In the genomic region with DNA sequence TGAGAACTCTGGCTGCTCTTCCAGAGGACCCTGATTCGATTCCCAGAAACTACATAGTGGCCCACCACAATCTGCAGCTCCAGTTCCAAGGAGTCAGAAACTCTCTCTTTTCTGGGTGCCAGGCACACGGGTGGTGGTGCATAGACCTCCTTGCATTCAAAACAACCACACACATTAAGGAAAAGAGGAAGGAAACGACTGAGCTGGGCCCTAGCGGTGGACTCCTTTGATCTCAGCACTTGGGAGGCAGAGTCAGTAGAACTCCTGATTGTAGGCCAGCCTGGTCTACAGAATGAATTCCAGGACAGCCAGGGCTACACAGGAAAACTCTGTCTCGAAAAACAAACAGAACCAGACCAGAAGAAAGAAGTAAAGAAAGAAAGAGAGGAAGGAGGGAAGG, we compare ENCODE assay signal across 30 mouse cellular contexts. TPM values are rescaled to one million over a fixed set of nuclear protein-coding genes. Genes with fewer than 3 reads are reported as not detected.
DNase-seq lines count a peak whose midpoint lies in the region; ATAC-seq and TF ChIP-seq lines count a peak whose summit lies in the region.
"Had no signal": no experiment of that assay in that cellular context is flagged by ENCODE, and none has a peak within 500 bp of the region (broad histone marks: within the 10 kb centered on the region; RNA-seq: fewer than 3 reads in every experiment).

No protein-coding gene starts in this region.

- WGBS in heart, embryonic 13.5 days, result 63% methylated on average over 5 of the region's 5 CpGs
- WGBS in liver, postnatal 0 days (ENCODE audit: insufficient replicate concordance), result 40% methylated on average over 5 of the region's 5 CpGs

- intact Hi-C loops in heart, postnatal 36 days (cut with DNase I), result loop anchor here (10.0 kb wide), 1 partner anchor 429 kb away; no protein-coding TSS in a partner anchor

- H3K36me3 ChIP-seq in heart, embryonic 13.5 days, result no peaks in the 10 kb centered on the region
- H3K36me3 ChIP-seq in liver, postnatal 0 days (replicated peaks; ENCODE audit: insufficient read depth, low read length), result no peaks in the 10 kb centered on the region
- H3K36me3 ChIP-seq: embryonic facial prominence, embryonic 10.5 days; embryonic facial prominence, embryonic 13.5 days; forebrain, embryonic 12.5 days; forebrain, embryonic 15.5 days had no signal

- no peaks in the 10 kb centered on the region for H3K9me3 ChIP-seq in heart, embryonic 13.5 days
- no peaks in the 10 kb centered on the region for H3K9me3 ChIP-seq in liver, postnatal 0 days (ENCODE audit: low read length)
- H3K9me3 ChIP-seq: embryonic facial prominence, embryonic 10.5 days; embryonic facial prominence, embryonic 13.5 days; forebrain, embryonic 15.5 days had no signal

- DNase-seq in heart, postnatal 36 days, result no peak
- DNase-seq in liver, postnatal 0 days, result no peak
- no peak for DNase-seq in liver
- no peak for DNase-seq in frontal cortex, postnatal 36 days (ENCODE audit: low spot score in 2 of 2)
- no peak for DNase-seq in cerebellum, postnatal 25 days
- DNase-seq: adrenal gland, postnatal 10 days; adrenal gland, postnatal 36 days; cerebellum, adult 18-20 months; cerebellum, adult 9-10 months; cerebellum, postnatal 14 days; embryo, embryonic 11 days; gastrocnemius, postnatal 36 days; kidney, adult 18-20 months had no signal

- H3K27me3 ChIP-seq in heart, embryonic 13.5 days (replicated peaks), result no peaks in the 10 kb centered on the region
- no peaks in the 10 kb centered on the region for H3K27me3 ChIP-seq in liver, postnatal 0 days (ENCODE audit: insufficient read depth, low read length)
- H3K27me3 ChIP-seq: embryonic facial prominence, embryonic 13.5 days; forebrain, embryonic 12.5 days; forebrain, embryonic 15.5 days; Patski had no signal

- TF ChIP-seq EP300 in liver, postnatal 0 days (IDR thresholded peaks at IDR 0.05; ENCODE audit: low read depth), result no peak

- no peak for ATAC-seq in heart, embryonic 13.5 days (ENCODE audit: extremely low read depth, insufficient number of reproducible peaks, low FRiP score, low TSS enrichment)
- ATAC-seq in liver, postnatal 0 days, result no peak
- ATAC-seq in common myeloid progenitor, adult 5-6 weeks (replicated peaks; ENCODE audit: low read depth, poor library complexity, severe bottlenecking), result 0 out of 2 replicates have a peak, but pooled peaks have one; percentile 28
- ATAC-seq: forebrain, embryonic 15.5 days; hindbrain, postnatal 0 days; inflammation-experienced regulatory T-cells, adult 6 months; intestine, embryonic 16.5 days; Patski had no signal

- 0 out of 2 replicates have a peak, but pooled peaks have one; percentile 5 for TF ChIP-seq CTCF in liver, postnatal 0 days (IDR thresholded peaks at IDR 0.05; ENCODE audit: low read depth)

- H3K27ac ChIP-seq in heart, embryonic 13.5 days (replicated peaks), result 0 out of 2 replicates have a peak overlapping the region, but pooled peaks have one; percentile 37
- H3K27ac ChIP-seq in liver, postnatal 0 days (ENCODE audit: low read depth), result no peak overlapping the region
- H3K27ac ChIP-seq: embryonic facial prominence, embryonic 10.5 days; embryonic facial prominence, embryonic 13.5 days; forebrain, embryonic 12.5 days; forebrain, embryonic 15.5 days; hindbrain, embryonic 14.5 days; hindbrain, postnatal 0 days had no signal

- H3K4me3 ChIP-seq in heart, embryonic 13.5 days, result no peak overlapping the region
- no peak overlapping the region for H3K4me3 ChIP-seq in liver, postnatal 0 days (ENCODE audit: low read depth, low read length)
- H3K4me3 ChIP-seq: embryonic facial prominence, embryonic 10.5 days; embryonic facial prominence, embryonic 13.5 days; erythroblast, embryonic 14.5 days; forebrain, embryonic 12.5 days; forebrain, embryonic 15.5 days had no signal

- H3K4me1 ChIP-seq in heart, embryonic 13.5 days, result peaks cover 23% of the 10 kb centered on the region
- H3K4me1 ChIP-seq in liver, postnatal 0 days (ENCODE audit: insufficient read depth), result peaks cover 10% of the 10 kb centered on the region; the same call in 1 of the 2 replicates

- no peak overlapping the region for H3K9ac ChIP-seq in heart, embryonic 13.5 days
- H3K9ac ChIP-seq in liver, postnatal 0 days (replicated peaks), result no peak overlapping the region
- H3K9ac ChIP-seq: embryonic facial prominence, embryonic 13.5 days; forebrain, embryonic 12.5 days; forebrain, embryonic 15.5 days; hindbrain, embryonic 14.5 days had no signal

- H3K4me2 ChIP-seq in heart, embryonic 13.5 days, result no peak overlapping the region
- no peak overlapping the region for H3K4me2 ChIP-seq in liver, postnatal 0 days (ENCODE audit: low read depth, low read length)
- H3K4me2 ChIP-seq: embryonic facial prominence, embryonic 13.5 days; forebrain, embryonic 12.5 days; forebrain, embryonic 15.5 days; heart, embryonic 11.5 days; hindbrain, embryonic 14.5 days had no signal

RNA-seq across cellular contexts. Expression of a gene that starts 4.4 kb away (rescaled TPM):
- polyA plus RNA-seq in heart, embryonic 13.5 days (2015; fragmentation: Nextera tagmentation; extraction: Ambion mirVana), result 37.1 and 41.6 TPM in 2 replicates
- 10 to 100 TPM; 31.8 to 38.1 TPM for total RNA-seq in heart, postnatal 36 days (2021)
- 62.2 and 64.9 TPM in 2 replicates for polyA plus RNA-seq in liver, postnatal 0 days (2015; fragmentation: Nextera tagmentation; extraction: Ambion mirVana)
- 6.2 and 35.8 TPM in 2 replicates for total RNA-seq in common myeloid progenitor, adult 5-6 weeks (2017)

RNA-seq across cellular contexts. Expression of a gene that starts 22.7 kb away (rescaled TPM):
- polyA plus RNA-seq in heart, embryonic 13.5 days (2015; fragmentation: Nextera tagmentation; extraction: Ambion mirVana), result 6.3 and 6.6 TPM in 2 replicates
- 10 to 100 TPM; 37.8 to 39.9 TPM for total RNA-seq in heart, postnatal 36 days (2021)
- 2.5 and 2.6 TPM in 2 replicates for polyA plus RNA-seq in liver, postnatal 0 days (2015; fragmentation: Nextera tagmentation; extraction: Ambion mirVana)
- total RNA-seq in common myeloid progenitor, adult 5-6 weeks (2017), result 24.9 and 26.6 TPM in 2 replicates

RNA-seq across cellular contexts. Expression of a gene that starts 59.6 kb away (rescaled TPM):
- polyA plus RNA-seq in heart, embryonic 13.5 days (2015; fragmentation: Nextera tagmentation; extraction: Ambion mirVana), result 1.1 and 1.8 TPM in 2 replicates
- total RNA-seq in heart, postnatal 36 days (2021), result not detected
- 0.26 and 0.52 TPM in 2 replicates for polyA plus RNA-seq in liver, postnatal 0 days (2015; fragmentation: Nextera tagmentation; extraction: Ambion mirVana)
- total RNA-seq in common myeloid progenitor, adult 5-6 weeks (2017), result not detected in 2 replicates
- total RNA-seq: gastrocnemius, adult 8-10 months; gastrocnemius, postnatal 36 days; granulocyte monocyte progenitor cell, adult 5-6 weeks; heart, adult 8-10 months; heart, postnatal 25 days had no signal
- polyA plus RNA-seq: erythroblast, embryonic 14.5 days; inflammation-experienced regulatory T-cells, adult 6 months; Patski had no signal
